Mouse (Mus musculus) neural tube, embryonic 11.5 days (tissue): Measurements from ENCODE around the gene Sh3pxd2a. TPM values are rescaled to one million over a fixed set of nuclear protein-coding genes. Genes with fewer than 3 reads are reported as not detected.

Experiments used
- ATAC-seq: fragments of 200-750 bp; cut with Nextera tagmentation; 2 replicates; pipeline ENCODE4 v1.8.0; 2017; ENCODE audit warnings: moderate number of reproducible peaks, mild to moderate bottlenecking, moderate TSS enrichment, moderate library complexity; ENCODE audit not compliant: insufficient read depth, low FRiP score, low TSS enrichment
- DNase-seq: peaks from one replicate; pipeline ENCODE4 v3.0.0-alpha.2; 2015; ENCODE audit warnings: low spot score
- H3K27ac ChIP-seq: fragments of 300-500 bp; sonication (generic); 2 replicates; pipeline ENCODE4 v1.5.1; 2014; ENCODE audit warnings: low read depth, mild to moderate bottlenecking, low read length
- H3K27me3 ChIP-seq: fragments of 300-500 bp; sonication (generic); 2 replicates; pipeline ENCODE4 v1.6.1; 2014; ENCODE audit warnings: mild to moderate bottlenecking, low read length, mixed read lengths; ENCODE audit not compliant: control insufficient read depth, insufficient read depth
- H3K36me3 ChIP-seq: fragments of 300-500 bp; sonication (generic); 2 replicates; pipeline ENCODE4 v1.6.1; 2014; ENCODE audit warnings: mild to moderate bottlenecking, low read length, moderate library complexity, mixed read lengths; ENCODE audit not compliant: control insufficient read depth, insufficient read depth
- H3K4me1 ChIP-seq: fragments of 300-500 bp; sonication (generic); 2 replicates; pipeline ENCODE4 v1.6.1; 2014; ENCODE audit warnings: low read length, mixed read lengths; ENCODE audit not compliant: control insufficient read depth, insufficient read depth
- H3K4me2 ChIP-seq: fragments of 300-500 bp; sonication (generic); 2 replicates; pipeline ENCODE4 v1.6.1; 2014; ENCODE audit warnings: low read depth, mild to moderate bottlenecking, moderate library complexity
- H3K4me3 ChIP-seq: fragments of 300-500 bp; sonication (generic); 2 replicates; pipeline ENCODE4 v1.5.1; 2014; ENCODE audit warnings: low read depth, low read length
- H3K9ac ChIP-seq: fragments of 300-500 bp; sonication (generic); 2 replicates; pipeline ENCODE4 v1.6.1; 2014; ENCODE audit warnings: mild to moderate bottlenecking, low read length
- H3K9me3 ChIP-seq: fragments of 300-500 bp; sonication (generic); 2 replicates; pipeline ENCODE4 v1.6.1; 2016; ENCODE audit warnings: low read length; ENCODE audit not compliant: control insufficient read depth
- WGBS: fragments of 180-500 bp; shearing (Covaris S2); extraction: QIAGEN DNeasy Blood & Tissue Kit; methylation state at CpG from one replicate; pipeline ENCODE4 v1.1.7; 2014; 5-methylcytosine and 5-hydroxymethylcytosine counted together
- polyA plus RNA-seq: library from polyadenylated mRNA; unstranded; fragments of >200 nt; fragmentation: Nextera tagmentation; extraction: Ambion mirVana; gene quantifications from 2 replicates; pipeline ENCODE4 v1.2.1, GENCODE M21; 2014

The Sh3pxd2a gene
- polyA plus RNA-seq, 1 experiment from 2014 or later: 4.7 TPM

GRCm38 (mm10) chr19:47303128-47303527, 161.1 kb downstream of the Sh3pxd2a start:
- Histone ChIP-seq H3K27me3 (no peaks in the 10 kb centered on the region), H3K4me1 (peaks cover 23% of the 10 kb centered on the region), H3K36me3 (no peaks in the 10 kb centered on the region), H3K4me2 (no peak overlapping the region), H3K9ac (no peak overlapping the region), H3K4me3 (no peak overlapping the region), H3K27ac (no peak overlapping the region), H3K9me3 (no peaks in the 10 kb centered on the region)
- no peak for ATAC-seq
- DNase-seq: no peak
- WGBS: 94% methylated on average over 10 of the region's 10 CpGs

- H3K27me3 ChIP-seq: no peaks in the 10 kb centered on the region
- H3K4me1 ChIP-seq: peaks cover 23% of the 10 kb centered on the region
- H3K9me3 ChIP-seq: no peaks in the 10 kb centered on the region
- peak overlapping the region; percentile 78 for H3K27ac ChIP-seq
- no peaks in the 10 kb centered on the region for H3K36me3 ChIP-seq
- peak overlapping the region; percentile 27; the same call in 1 of the 2 replicates for H3K9ac ChIP-seq
- 70% methylated on average over 21 of the region's 21 CpGs for WGBS
- H3K4me2 ChIP-seq: peak overlapping the region; percentile 15; the same call in 1 of the 2 replicates
- H3K4me3 ChIP-seq: no peak overlapping the region
- DNase-seq (no peak), ATAC-seq (no peak)
These were observed 161.9 kb downstream of the Sh3pxd2a start for GRCm38 (mm10) chr19:47302191-47302852.

- H3K4me2 ChIP-seq: peak overlapping the region; percentile 15
- H3K4me3 ChIP-seq: no peak overlapping the region
- H3K9me3 ChIP-seq: no peaks in the 10 kb centered on the region
- ATAC-seq (peak; percentile 86), DNase-seq (peak; percentile 76)
- peak overlapping the region; percentile 78 for H3K27ac ChIP-seq
- no peaks in the 10 kb centered on the region for H3K27me3 ChIP-seq
- 8% methylated on average over 19 of the region's 19 CpGs for WGBS
- no peaks in the 10 kb centered on the region for H3K36me3 ChIP-seq
- H3K9ac ChIP-seq: peak overlapping the region; percentile 27
- H3K4me1 ChIP-seq: peaks cover 23% of the 10 kb centered on the region
These were observed 162.7 kb downstream of the Sh3pxd2a start for GRCm38 (mm10) chr19:47301303-47302190.

GRCm38 (mm10) chr19:47298100-47298499, 166.1 kb downstream of the Sh3pxd2a start:
- Histone ChIP-seq H3K4me1 (peaks cover 23% of the 10 kb centered on the region), H3K27ac (no peak overlapping the region)
- 87% methylated on average over 11 of the region's 11 CpGs for WGBS

GRCm38 (mm10) chr19:47292451-47292951, 171.7 kb downstream of the Sh3pxd2a start:
- ATAC-seq (no peak), DNase-seq (no peak)
- H3K27ac ChIP-seq: no peak overlapping the region

More at GRCm38 (mm10) chr19:47298100-47298499, 166.1 kb downstream of the Sh3pxd2a start:
- no peaks in the 10 kb centered on the region for H3K27me3 ChIP-seq
- no peaks in the 10 kb centered on the region for H3K9me3 ChIP-seq
- DNase-seq: no peak
- H3K9ac ChIP-seq: no peak overlapping the region
- H3K36me3 ChIP-seq: no peaks in the 10 kb centered on the region
- no peak for ATAC-seq
- H3K4me3 ChIP-seq: no peak overlapping the region
- no peak overlapping the region for H3K4me2 ChIP-seq

GRCm38 (mm10) chr19:47291307-47292080, 172.7 kb downstream of the Sh3pxd2a start:
- no peak overlapping the region; the same call in 1 of the 2 replicates for H3K9ac ChIP-seq
- 31% methylated on average over 7 of the region's 7 CpGs for WGBS
- H3K4me2 ChIP-seq: no peak overlapping the region
- peaks cover 28% of the 10 kb centered on the region for H3K4me1 ChIP-seq
- H3K27me3 ChIP-seq: no peaks in the 10 kb centered on the region
- 0 out of 2 replicates have a peak overlapping the region, but pooled peaks have one; percentile 14 for H3K27ac ChIP-seq
- peak; percentile 38; the same call in 1 of the 2 replicates for ATAC-seq
- no peaks in the 10 kb centered on the region for H3K36me3 ChIP-seq
- no peaks in the 10 kb centered on the region for H3K9me3 ChIP-seq
- no peak overlapping the region for H3K4me3 ChIP-seq
- DNase-seq: no peak

More at GRCm38 (mm10) chr19:47292451-47292951, 171.7 kb downstream of the Sh3pxd2a start:
- Histone ChIP-seq H3K4me1 (peaks cover 19% of the 10 kb centered on the region), H3K9me3 (no peaks in the 10 kb centered on the region), H3K4me2 (no peak overlapping the region), H3K9ac (no peak overlapping the region), H3K36me3 (no peaks in the 10 kb centered on the region), H3K27me3 (no peaks in the 10 kb centered on the region), H3K4me3 (no peak overlapping the region)
- 52% methylated on average over 7 of the region's 7 CpGs for WGBS

- Histone ChIP-seq H3K9ac (no peak overlapping the region), H3K4me1 (peaks cover 21% of the 10 kb centered on the region), H3K9me3 (no peaks in the 10 kb centered on the region), H3K27ac (no peak overlapping the region), H3K27me3 (no peaks in the 10 kb centered on the region), H3K4me2 (no peak overlapping the region), H3K36me3 (no peaks in the 10 kb centered on the region), H3K4me3 (no peak overlapping the region)
- WGBS: 49% methylated on average over 17 of the region's 17 CpGs
- ATAC-seq (no peak), DNase-seq (no peak)
These were observed 177.2 kb downstream of the Sh3pxd2a start for GRCm38 (mm10) chr19:47286886-47287450.

- H3K4me2 ChIP-seq: no peak overlapping the region
- H3K36me3 ChIP-seq: no peaks in the 10 kb centered on the region
- DNase-seq (no peak), ATAC-seq (no peak)
- H3K4me3 ChIP-seq: no peak overlapping the region
- WGBS: 87% methylated on average over 6 of the region's 6 CpGs
- no peaks in the 10 kb centered on the region for H3K9me3 ChIP-seq
- H3K27ac ChIP-seq: no peak overlapping the region
- peaks cover 10% of the 10 kb centered on the region; the same call in 1 of the 2 replicates for H3K4me1 ChIP-seq
- H3K9ac ChIP-seq: no peak overlapping the region
- H3K27me3 ChIP-seq: no peaks in the 10 kb centered on the region
These were observed 178.6 kb downstream of the Sh3pxd2a start for GRCm38 (mm10) chr19:47285581-47285980.
